Mouse (Mus musculus) erythroblast, embryonic 14.5 days (primary cell): ENCODE results near the gene Sox6.

ENCODE experiments used
- GATA1 ChIP-seq: IDR thresholded peaks from 2 replicates; pipeline ENCODE4 v1.6.1; 2012; ENCODE audit warnings: low read length, inconsistent platforms, mixed read lengths
- TAL1 ChIP-seq: IDR thresholded peaks from 3 replicates; pipeline ENCODE4 v1.6.1; 2012; ENCODE audit warnings: low read length, inconsistent platforms, mixed read lengths

GRCm38 (mm10) chr7:115474115-115474514, 564.5 kb downstream of the Sox6 start:
- no peak for TF ChIP-seq GATA1
- no peak for TF ChIP-seq TAL1
